Mouse (Mus musculus): ENCODE measurements around the gene Pld4.

DNA sequence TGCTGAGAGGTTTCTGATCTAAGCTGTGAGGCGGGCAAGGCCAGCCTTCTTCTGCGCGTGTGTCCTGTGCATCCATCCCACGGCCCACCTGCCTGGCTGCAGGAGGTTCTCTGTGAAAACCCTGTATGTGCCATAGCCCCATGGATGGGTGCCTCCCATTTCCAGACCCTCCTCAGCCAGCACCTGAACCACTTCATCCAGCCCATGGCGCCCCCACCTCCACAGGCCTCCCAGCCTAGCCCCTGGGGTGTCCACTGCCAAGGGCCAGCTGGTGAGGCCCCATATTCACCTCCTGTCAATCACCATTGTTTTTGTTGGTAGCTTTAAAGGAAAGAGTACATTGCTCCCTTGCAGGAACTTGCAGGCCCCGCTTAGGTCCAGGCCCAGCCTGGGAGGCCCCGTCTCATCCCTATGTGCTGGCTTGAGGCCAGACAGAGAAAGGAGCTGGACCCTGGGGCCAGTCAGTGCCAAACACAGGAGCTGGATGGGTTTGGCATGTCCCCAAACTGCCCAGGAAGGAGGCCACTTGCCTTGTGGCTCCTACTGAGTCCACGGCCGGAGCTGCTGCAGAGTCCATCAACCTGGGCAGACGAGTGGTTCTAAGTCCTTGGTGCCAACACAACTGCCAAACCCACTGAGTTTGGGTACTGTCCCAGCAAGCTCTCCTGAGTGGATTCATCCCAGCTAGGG, 15.4 kb upstream of the Pld4 start:
- TF ChIP-seq CTCF (IDR thresholded peaks at IDR 0.05; ENCODE audit: low read depth): no peak
- no peak for TF ChIP-seq EP300 (IDR thresholded peaks at IDR 0.05; ENCODE audit: low read depth)
